In genomic region chrX:60893720-60894543, GRCm38 (mm10) we compare ENCODE assay signal across 9 mouse cellular contexts. TPM values are rescaled to one million over a fixed set of nuclear protein-coding genes. Genes with fewer than 3 reads are reported as not detected.
A peak's percentile ranks its signal among the peaks of the same experiment; 100 is the strongest.
DNase-seq lines count a peak whose midpoint lies in the region; ATAC-seq and TF ChIP-seq lines count a peak whose summit lies in the region.
"Had no signal": no experiment of that assay in that cellular context is flagged by ENCODE, and none has a peak within 500 bp of the region (broad histone marks: within the 10 kb centered on the region; RNA-seq: fewer than 3 reads in every experiment).

No protein-coding gene starts in this region.

- no peak for TF ChIP-seq CTCF in E14TG2a.4 (conservative IDR thresholded peaks at IDR 0.05; ENCODE audit: low read length)

- peaks cover 62% of the 10 kb centered on the region for H3K27me3 ChIP-seq in E14TG2a.4 (ENCODE audit: insufficient read depth, low read length)
- no peaks in the 10 kb centered on the region for H3K27me3 ChIP-seq in forebrain, embryonic 14.5 days (replicated peaks; ENCODE audit: control insufficient read depth, insufficient read depth, low read length)
- no peaks in the 10 kb centered on the region for H3K27me3 ChIP-seq in midbrain, embryonic 11.5 days (ENCODE audit: control insufficient read depth, insufficient read depth, low read length)

- peak overlapping the region; percentile 51 for H3K9ac ChIP-seq in forebrain, embryonic 14.5 days (ENCODE audit: low read length)
- H3K9ac ChIP-seq in midbrain, embryonic 11.5 days (ENCODE audit: low read length) = peak overlapping the region; percentile 69

- H3K27ac ChIP-seq in forebrain, embryonic 14.5 days (ENCODE audit: low read depth, low read length) = peak overlapping the region; percentile 74
- peak overlapping the region; percentile 91 for H3K27ac ChIP-seq in midbrain, embryonic 11.5 days (ENCODE audit: low read depth, low read length)

- no peaks in the 10 kb centered on the region for H3K36me3 ChIP-seq in E14TG2a.4 (ENCODE audit: insufficient read depth, low read length)
- H3K36me3 ChIP-seq in forebrain, embryonic 14.5 days (ENCODE audit: control insufficient read depth, insufficient read depth, low read length) = no peaks in the 10 kb centered on the region
- H3K36me3 ChIP-seq in midbrain, embryonic 11.5 days (ENCODE audit: control insufficient read depth, insufficient read depth, low read length) = no peaks in the 10 kb centered on the region

- ATAC-seq in forebrain, embryonic 14.5 days = peak; percentile 30
- ATAC-seq in midbrain, embryonic 11.5 days (ENCODE audit: low FRiP score) = peak; percentile 57
- ATAC-seq in inflammation-experienced regulatory T-cells, adult 6 months = no peak

- peaks cover 9% of the 10 kb centered on the region; the same call in 1 of the 2 replicates for H3K9me3 ChIP-seq in E14TG2a.4 (ENCODE audit: low read length)
- H3K9me3 ChIP-seq in forebrain, embryonic 14.5 days (replicated peaks; ENCODE audit: control insufficient read depth, low read length) = no peaks in the 10 kb centered on the region
- no peaks in the 10 kb centered on the region for H3K9me3 ChIP-seq in midbrain, embryonic 11.5 days (ENCODE audit: control insufficient read depth, low read length)

- peak overlapping the region; percentile 61 for H3K4me2 ChIP-seq in forebrain, embryonic 14.5 days (ENCODE audit: low read length)
- peak overlapping the region; percentile 51 for H3K4me2 ChIP-seq in midbrain, embryonic 11.5 days

- WGBS in forebrain, embryonic 14.5 days = 39% methylated on average over 56 of the region's 59 CpGs
- 24% methylated on average over 55 of the region's 59 CpGs for WGBS in midbrain, embryonic 11.5 days

- peak; percentile 13 to 15 for DNase-seq in cerebellum, postnatal 25 days
- no peak for DNase-seq in cerebellum, adult 8-10 months
- DNase-seq in forebrain, embryonic 14.5 days (ENCODE audit: low spot score) = peak; percentile 60
- peak; percentile 94 for DNase-seq in midbrain, embryonic 11.5 days (ENCODE audit: low spot score, missing footprints)
- DNase-seq in kidney, adult 11 months = no peak
- no peak for DNase-seq in right cerebral cortex, adult 18-20 months

- H3K4me3 ChIP-seq in E14TG2a.4 (replicated peaks; ENCODE audit: low read length) = peak overlapping the region; percentile 73
- H3K4me3 ChIP-seq in forebrain, embryonic 14.5 days (ENCODE audit: low read depth, low read length) = peak overlapping the region; percentile 51
- H3K4me3 ChIP-seq in midbrain, embryonic 11.5 days (ENCODE audit: low read depth, low read length) = peak overlapping the region; percentile 68

- H3K4me1 ChIP-seq in E14TG2a.4 (replicated peaks; ENCODE audit: low read depth, low read length) = peaks cover 36% of the 10 kb centered on the region; the same call in 1 of the 2 replicates
- H3K4me1 ChIP-seq in forebrain, embryonic 14.5 days (ENCODE audit: control insufficient read depth, insufficient read depth, low read length) = 0 out of 2 replicates have a peak, but pooled peaks cover 2% of the 10 kb centered on the region
- H3K4me1 ChIP-seq in midbrain, embryonic 11.5 days (ENCODE audit: control insufficient read depth, insufficient read depth, low read length) = peaks cover 12% of the 10 kb centered on the region

RNA-seq across cellular contexts. Expression of gene Sox3, which starts 0.7 kb away (rescaled TPM):
- polyA plus RNA-seq in forebrain, embryonic 14.5 days (2014; fragmentation: Nextera tagmentation; extraction: Ambion mirVana) = 2.4 and 3.4 TPM in 2 replicates
- polyA plus RNA-seq in midbrain, embryonic 11.5 days (2014; fragmentation: Nextera tagmentation; extraction: Ambion mirVana) = 8.3 and 11.0 TPM in 2 replicates
- not detected for polyA plus RNA-seq in inflammation-experienced regulatory T-cells, adult 6 months (2017; shearing (Covaris generic))
- polyA plus RNA-seq: liver, embryonic 16.5 days had no signal

Comparison
In these comparisons a context has a peak if more than half of its experiments do, and no peak if none do; other contexts are left out.
1. DNase-seq: peak in cerebellum, postnatal 25 days (2 of 2), forebrain, embryonic 14.5 days (single experiment) and midbrain, embryonic 11.5 days (single experiment); none in cerebellum, adult 8-10 months (single experiment), kidney, adult 11 months (single experiment) and right cerebral cortex, adult 18-20 months (single experiment).
2. Peak in every context shown above with its lines, with median percentiles within 50 percentile points of each other: H3K4me3 ChIP-seq.